Mouse (Mus musculus): Measurements from ENCODE around the gene Scn4b. TPM values are rescaled to one million over a fixed set of nuclear protein-coding genes. Genes with fewer than 3 reads are reported as not detected.

Scn4b gene
- 0.46 and 0.86 TPM in 2 replicates for polyA plus RNA-seq (2015; fragmentation: Nextera tagmentation; extraction: Ambion mirVana)

GRCm38 (mm10) chr9:45138191-45139032, at the start of gene Scn4b:
Gene Scn4b, plus strand, starts transcription at chr9:45138395.
- H3K4me3 ChIP-seq: peak within 1 kb of the TSS; percentile 55
- H3K4me1 ChIP-seq: peaks cover 25% of the 10 kb centered on the region
- 0 out of 2 replicates have a peak within 1 kb of the TSS, but pooled peaks have one; percentile 20 for H3K9ac ChIP-seq
- H3K36me3 ChIP-seq: no peaks in the 10 kb centered on the region
- H3K27me3 ChIP-seq: peaks cover 77% of the 10 kb centered on the region
- under 1% methylated on average over 63 of the region's 76 CpGs for WGBS
- H3K4me2 ChIP-seq: peak within 1 kb of the TSS; percentile 98
- no peaks in the 10 kb centered on the region for H3K9me3 ChIP-seq
- 0 out of 2 replicates have a peak, but pooled peaks have one; percentile 15 for ATAC-seq (ENCODE audit: insufficient number of reproducible peaks, low FRiP score, low TSS enrichment, low read depth)
- no peak within 1 kb of the TSS for H3K27ac ChIP-seq

GRCm38 (mm10) chr9:45090811-45091210, 47.4 kb upstream of the Scn4b start:
- no peak overlapping the region for H3K4me3 ChIP-seq
- no peak overlapping the region for H3K4me2 ChIP-seq
- H3K27me3 ChIP-seq: no peaks in the 10 kb centered on the region; the same call in 1 of the 2 replicates
- WGBS: 72% methylated on average over 3 of the region's 3 CpGs
- no peak overlapping the region for H3K27ac ChIP-seq
- H3K36me3 ChIP-seq: no peaks in the 10 kb centered on the region
- no peak for ATAC-seq (ENCODE audit: insufficient number of reproducible peaks, low FRiP score, low TSS enrichment, low read depth)
- H3K9me3 ChIP-seq: no peaks in the 10 kb centered on the region
- no peaks in the 10 kb centered on the region for H3K4me1 ChIP-seq
- no peak overlapping the region for H3K9ac ChIP-seq

- 59% methylated on average over 4 of the region's 4 CpGs for WGBS
- no peaks in the 10 kb centered on the region for H3K9me3 ChIP-seq
- no peak overlapping the region for H3K9ac ChIP-seq
- H3K4me1 ChIP-seq: no peaks in the 10 kb centered on the region
- no peaks in the 10 kb centered on the region; the same call in 1 of the 2 replicates for H3K27me3 ChIP-seq
- no peak overlapping the region for H3K4me3 ChIP-seq
- no peak overlapping the region for H3K4me2 ChIP-seq
- H3K27ac ChIP-seq: no peak overlapping the region
- ATAC-seq (ENCODE audit: insufficient number of reproducible peaks, low FRiP score, low TSS enrichment, low read depth): no peak
- no peaks in the 10 kb centered on the region for H3K36me3 ChIP-seq
Measured at GRCm38 (mm10) chr9:45092641-45093040, 45.6 kb upstream of the Scn4b start.

GRCm38 (mm10) chr9:45095149-45095937, 42.9 kb upstream of the Scn4b start:
- no peaks in the 10 kb centered on the region for H3K4me1 ChIP-seq
- no peak overlapping the region for H3K4me3 ChIP-seq
- H3K27ac ChIP-seq: no peak overlapping the region
- H3K9me3 ChIP-seq: no peaks in the 10 kb centered on the region
- H3K27me3 ChIP-seq: no peaks in the 10 kb centered on the region
- ATAC-seq (ENCODE audit: insufficient number of reproducible peaks, low FRiP score, low TSS enrichment, low read depth): no peak
- WGBS: 64% methylated on average over 6 of the region's 6 CpGs
- no peak overlapping the region for H3K4me2 ChIP-seq
- H3K9ac ChIP-seq: no peak overlapping the region
- H3K36me3 ChIP-seq: no peaks in the 10 kb centered on the region

- Histone ChIP-seq H3K9me3 (no peaks in the 10 kb centered on the region), H3K4me2 (no peak overlapping the region), H3K9ac (no peak overlapping the region), H3K36me3 (no peaks in the 10 kb centered on the region), H3K4me3 (no peak overlapping the region), H3K4me1 (no peaks in the 10 kb centered on the region), H3K27me3 (no peaks in the 10 kb centered on the region), H3K27ac (no peak overlapping the region)
- no peak for ATAC-seq (ENCODE audit: insufficient number of reproducible peaks, low FRiP score, low TSS enrichment, low read depth)
- 75% methylated on average over 5 of the region's 5 CpGs for WGBS
Measured at GRCm38 (mm10) chr9:45097877-45098276, 40.3 kb upstream of the Scn4b start.

- H3K4me3 ChIP-seq: no peak overlapping the region
- H3K36me3 ChIP-seq: no peaks in the 10 kb centered on the region
- no peaks in the 10 kb centered on the region for H3K4me1 ChIP-seq
- no peak overlapping the region for H3K4me2 ChIP-seq
- ATAC-seq (ENCODE audit: insufficient number of reproducible peaks, low FRiP score, low TSS enrichment, low read depth): no peak
- H3K9me3 ChIP-seq: no peaks in the 10 kb centered on the region
- no peak overlapping the region for H3K9ac ChIP-seq
- 29% methylated on average over 3 of the region's 3 CpGs for WGBS
- no peak overlapping the region for H3K27ac ChIP-seq
- H3K27me3 ChIP-seq: no peaks in the 10 kb centered on the region
Measured at GRCm38 (mm10) chr9:45098426-45098825, 39.8 kb upstream of the Scn4b start.

- no peak overlapping the region for H3K4me3 ChIP-seq
- ATAC-seq (ENCODE audit: insufficient number of reproducible peaks, low FRiP score, low TSS enrichment, low read depth): no peak
Measured at GRCm38 (mm10) chr9:45102528-45102927, 35.7 kb upstream of the Scn4b start.

GRCm38 (mm10) chr9:45103211-45103979, 34.8 kb upstream of the Scn4b start:
- Histone ChIP-seq H3K9ac (no peak overlapping the region), H3K36me3 (no peaks in the 10 kb centered on the region), H3K4me1 (no peaks in the 10 kb centered on the region), H3K27me3 (no peaks in the 10 kb centered on the region), H3K27ac (no peak overlapping the region), H3K9me3 (no peaks in the 10 kb centered on the region), H3K4me2 (no peak overlapping the region), H3K4me3 (no peak overlapping the region)
- 40% methylated on average over 11 of the region's 11 CpGs for whole genome bisulfite sequencing
- ATAC-seq (ENCODE audit: insufficient number of reproducible peaks, low FRiP score, low TSS enrichment, low read depth): no peak

More at GRCm38 (mm10) chr9:45102528-45102927, 35.7 kb upstream of the Scn4b start:
- H3K27me3 ChIP-seq: no peaks in the 10 kb centered on the region
- no peaks in the 10 kb centered on the region for H3K36me3 ChIP-seq
- H3K9ac ChIP-seq: no peak overlapping the region
- WGBS: 30% methylated on average over 1 of the region's 1 CpGs
- no peak overlapping the region for H3K27ac ChIP-seq
- no peaks in the 10 kb centered on the region for H3K4me1 ChIP-seq
- no peaks in the 10 kb centered on the region for H3K9me3 ChIP-seq
- H3K4me2 ChIP-seq: no peak overlapping the region

- ATAC-seq (ENCODE audit: insufficient number of reproducible peaks, low FRiP score, low TSS enrichment, low read depth): no peak
- 90% methylated on average over 2 of the region's 2 CpGs for WGBS
- Histone ChIP-seq H3K27ac (no peak overlapping the region), H3K4me2 (no peak overlapping the region), H3K4me3 (no peak overlapping the region), H3K36me3 (no peaks in the 10 kb centered on the region), H3K9ac (no peak overlapping the region), H3K4me1 (no peaks in the 10 kb centered on the region), H3K27me3 (no peaks in the 10 kb centered on the region), H3K9me3 (no peaks in the 10 kb centered on the region)
Measured at GRCm38 (mm10) chr9:45105596-45106374, 32.4 kb upstream of the Scn4b start.

- Histone ChIP-seq H3K27ac (no peak overlapping the region; the same call in 1 of the 2 replicates), H3K9me3 (no peaks in the 10 kb centered on the region), H3K27me3 (no peaks in the 10 kb centered on the region), H3K4me3 (peak overlapping the region; percentile 43), H3K9ac (0 out of 2 replicates have a peak overlapping the region, but pooled peaks have one; percentile 10), H3K4me1 (peaks cover 25% of the 10 kb centered on the region), H3K4me2 (peak overlapping the region; percentile 64), H3K36me3 (no peaks in the 10 kb centered on the region)
- WGBS: 4% methylated on average over 14 of the region's 14 CpGs
- ATAC-seq (ENCODE audit: insufficient number of reproducible peaks, low FRiP score, low TSS enrichment, low read depth): peak; percentile 74; the same call in 1 of the 2 replicates
Measured at GRCm38 (mm10) chr9:45115706-45116105, 22.5 kb upstream of the Scn4b start.

- Histone ChIP-seq H3K4me2 (no peak overlapping the region), H3K4me3 (no peak overlapping the region), H3K36me3 (no peaks in the 10 kb centered on the region), H3K4me1 (peaks cover 31% of the 10 kb centered on the region), H3K9me3 (no peaks in the 10 kb centered on the region), H3K27ac (no peak overlapping the region), H3K27me3 (no peaks in the 10 kb centered on the region), H3K9ac (no peak overlapping the region)
- WGBS: 53% methylated on average over 9 of the region's 9 CpGs
- ATAC-seq (ENCODE audit: insufficient number of reproducible peaks, low FRiP score, low TSS enrichment, low read depth): no peak
Measured at GRCm38 (mm10) chr9:45116819-45117218, 21.4 kb upstream of the Scn4b start.
